Mouse (Mus musculus) ES-Bruce4 (cell line): Measurements from ENCODE around the gene Znrd1as. TPM values are rescaled to one million over a fixed set of nuclear protein-coding genes. Genes with fewer than 3 reads are reported as not detected.
A peak's percentile ranks its signal among the peaks of the same experiment; 100 is the strongest.
"Not testable (repeated sequence)": the region's sequence is repeated elsewhere in the genome, so short reads cannot be mapped to it uniquely, and the experiment has no call there.

Experiments used
- H3K27ac ChIP-seq: 2 replicates; pipeline ENCODE4 v1.5.1; 2012; ENCODE audit warnings: low read length, inconsistent platforms; ENCODE audit not compliant: insufficient read depth
- H3K27me3 ChIP-seq: 2 replicates; pipeline ENCODE4 v1.6.1; 2012; ENCODE audit warnings: mild to moderate bottlenecking, low read length, inconsistent platforms; ENCODE audit not compliant: control insufficient read depth, poor library complexity, insufficient read depth, severe bottlenecking
- H3K36me3 ChIP-seq: 2 replicates; pipeline ENCODE4 v1.6.1; 2012; ENCODE audit warnings: inconsistent platforms, mild to moderate bottlenecking, low read length, moderate library complexity; ENCODE audit not compliant: control insufficient read depth, poor library complexity, insufficient read depth, severe bottlenecking
- H3K4me1 ChIP-seq: one replicate; pipeline ENCODE4 v1.8.1; 2011; ENCODE audit warnings: low read length; ENCODE audit not compliant: control insufficient read depth, insufficient read depth
- H3K4me3 ChIP-seq: 2 replicates; pipeline ENCODE4 v1.5.1; 2011; ENCODE audit warnings: low read depth, mild to moderate bottlenecking, low read length
- H3K9ac ChIP-seq: 2 replicates; pipeline ENCODE4 v1.6.1; 2012; ENCODE audit warnings: low read depth, mild to moderate bottlenecking, inconsistent platforms; ENCODE audit not compliant: poor library complexity, severe bottlenecking
- H3K9me3 ChIP-seq: replicated peaks from 2 replicates; pipeline ENCODE4 v1.6.1; 2012; ENCODE audit warnings: mild to moderate bottlenecking, low read length, inconsistent platforms; ENCODE audit not compliant: control insufficient read depth, poor library complexity, insufficient read depth, severe bottlenecking
- CTCF ChIP-seq: IDR thresholded peaks from one replicate; pipeline ENCODE4 v1.8.1; 2011; ENCODE audit warnings: low read depth, low read length
- EP300 ChIP-seq: IDR thresholded peaks from 2 replicates; pipeline ENCODE4 v1.6.1; 2011; ENCODE audit warnings: low read depth, low read length; ENCODE audit not compliant: insufficient read depth
- POLR2A ChIP-seq: IDR thresholded peaks from one replicate; pipeline ENCODE4 v1.8.1; 2011; ENCODE audit warnings: low read length; ENCODE audit not compliant: insufficient read depth
- polyA plus RNA-seq: library from polyadenylated mRNA; stranded (reverse); fragments of >200 nt; gene quantifications from 2 replicates; pipeline ENCODE4 v1.2.4, GENCODE M21; 2011; ENCODE audit warnings: low read depth; ENCODE audit not compliant: missing spikeins, insufficient read depth, insufficient read length

The Znrd1as gene
- polyA plus RNA-seq, 1 experiment, result 30.5 TPM

- Histone ChIP-seq H3K9ac (peak overlapping the region; percentile 60), H3K36me3 (no peaks in the 10 kb centered on the region), H3K27me3 (no peaks in the 10 kb centered on the region), H3K27ac (peak overlapping the region; percentile 64), H3K4me1 (peaks cover 5% of the 10 kb centered on the region), H3K9me3 (no peaks in the 10 kb centered on the region), H3K4me3 (peak overlapping the region; percentile 76)
- TF ChIP-seq CTCF (no peak), POLR2A (no peak), EP300 (no peak)
Observed at GRCm38 (mm10) chr17:36988475-36988874, 30.1 kb downstream of the Znrd1as start.

DNA sequence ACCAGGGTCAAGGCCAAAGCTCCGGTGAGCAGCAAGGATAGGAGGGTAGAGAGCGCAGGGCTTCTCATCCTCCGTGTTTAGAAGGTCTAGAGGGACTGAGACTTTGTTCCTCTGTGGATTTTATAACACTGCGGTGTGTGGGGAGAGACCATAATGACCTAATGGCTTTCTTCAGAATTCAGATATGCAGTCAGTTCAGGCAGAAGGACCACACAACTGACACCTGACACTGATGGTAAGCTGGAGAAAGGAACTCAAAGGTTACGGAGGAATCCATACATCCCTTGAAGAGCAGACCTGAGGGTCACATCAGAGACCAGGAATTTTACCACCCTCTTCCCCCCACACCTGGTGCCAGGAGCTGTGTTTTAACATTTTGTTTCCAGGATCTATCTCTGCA lies 31.0 kb downstream of the Znrd1as start, which contains the start of gene H2-M5:
Gene H2-M5, minus strand, starts transcription at position 101 of the 400 bp plus-strand sequence.
- peak within 1 kb of the TSS; percentile 60 for H3K9ac ChIP-seq
- H3K9me3 ChIP-seq, result no peaks in the 10 kb centered on the region
- no peak for TF ChIP-seq CTCF
- no peak for TF ChIP-seq POLR2A
- peaks cover 5% of the 10 kb centered on the region for H3K4me1 ChIP-seq
- H3K36me3 ChIP-seq, result no peaks in the 10 kb centered on the region
- peak within 1 kb of the TSS; percentile 64 for H3K27ac ChIP-seq
- H3K27me3 ChIP-seq, result no peaks in the 10 kb centered on the region
- peak within 1 kb of the TSS; percentile 76 for H3K4me3 ChIP-seq

GRCm38 (mm10) chr17:36990630-36991029 lies 32.2 kb downstream of the Znrd1as start:
- peak overlapping the region; percentile 26; the same call in 1 of the 2 replicates for H3K27ac ChIP-seq
- H3K4me3 ChIP-seq, H3K4me1 ChIP-seq, H3K9me3 ChIP-seq, H3K9ac ChIP-seq, H3K27me3 ChIP-seq, H3K36me3 ChIP-seq: not testable (repeated sequence)

DNA sequence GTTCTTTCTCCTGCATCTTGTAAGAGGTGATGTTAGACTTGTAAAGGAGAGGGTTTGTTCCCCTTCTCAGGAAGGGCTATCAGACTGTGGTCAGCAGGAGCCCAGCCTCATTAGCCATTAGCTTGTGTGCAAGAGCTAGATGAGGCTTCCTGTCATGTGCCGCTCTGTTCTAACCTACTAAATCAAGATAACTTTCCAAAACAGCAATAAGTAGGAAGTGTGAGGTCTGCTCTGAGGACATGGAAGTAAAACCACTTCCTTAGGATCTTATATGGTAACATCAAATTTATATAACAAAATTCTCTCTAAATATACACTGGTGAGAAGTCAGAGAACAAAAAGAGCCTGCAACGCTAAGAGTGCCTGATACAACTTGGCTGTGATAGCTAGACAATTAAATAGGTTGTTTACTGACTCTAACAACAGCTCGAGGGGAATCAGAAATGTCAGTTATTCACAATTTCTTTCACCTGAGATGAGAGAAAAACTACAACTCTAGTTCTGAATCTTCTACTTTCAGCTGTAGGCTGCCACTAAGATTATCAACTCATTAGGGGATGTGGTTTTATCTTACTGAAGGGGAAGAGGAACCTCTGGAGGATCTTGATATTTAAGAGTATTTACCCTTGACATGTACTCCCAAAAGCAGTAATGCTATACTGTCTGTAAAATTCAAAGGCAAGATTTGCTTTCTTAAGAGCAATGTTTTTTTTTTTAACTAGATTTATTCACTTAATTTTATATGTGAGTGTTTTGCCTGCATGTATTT lies 34.1 kb downstream of the Znrd1as start:
- Histone ChIP-seq H3K4me3 (no peak overlapping the region), H3K4me1 (peaks cover 4% of the 10 kb centered on the region), H3K9me3 (no peaks in the 10 kb centered on the region), H3K27me3 (no peaks in the 10 kb centered on the region), H3K9ac (peak overlapping the region; percentile 27; the same call in 1 of the 2 replicates), H3K27ac (peak overlapping the region; percentile 64), H3K36me3 (no peaks in the 10 kb centered on the region)
- TF ChIP-seq EP300 (no peak), POLR2A (no peak), CTCF (no peak)

DNA sequence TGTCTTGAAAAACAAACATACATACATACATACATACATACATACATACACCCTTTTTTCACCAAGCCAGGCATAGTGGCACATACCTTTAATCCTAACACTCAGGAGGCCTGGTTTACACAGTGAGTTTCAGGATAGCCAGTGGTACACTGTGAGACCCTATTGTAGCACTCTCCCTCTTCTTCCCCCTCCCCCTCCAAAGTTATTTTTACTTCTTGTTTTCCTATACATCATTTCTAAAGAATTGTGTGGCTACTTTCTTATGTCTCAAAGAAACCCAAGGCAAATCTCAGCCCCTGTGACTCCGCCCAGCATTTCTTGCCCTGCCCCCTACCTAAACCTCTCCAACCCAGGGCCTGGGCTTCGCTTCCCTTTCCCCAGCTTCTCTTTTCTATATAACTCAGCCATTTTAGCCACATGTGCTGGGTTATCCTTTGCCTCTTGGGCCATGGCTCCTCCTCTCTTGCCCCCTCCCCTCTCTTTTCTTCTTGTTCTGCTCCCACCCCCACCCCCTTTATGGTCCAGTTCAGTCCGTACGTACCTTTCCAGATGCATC lies 35.5 kb downstream of the Znrd1as start:
- peaks cover 4% of the 10 kb centered on the region for H3K4me1 ChIP-seq
- TF ChIP-seq EP300, result no peak
- TF ChIP-seq CTCF, result no peak
- TF ChIP-seq POLR2A, result no peak
- peak overlapping the region; percentile 100 for H3K27ac ChIP-seq
- H3K9me3 ChIP-seq, result no peaks in the 10 kb centered on the region
- peak overlapping the region; percentile 65 for H3K9ac ChIP-seq
- no peaks in the 10 kb centered on the region for H3K27me3 ChIP-seq
- no peak overlapping the region for H3K4me3 ChIP-seq
- H3K36me3 ChIP-seq, result no peaks in the 10 kb centered on the region

GRCm38 (mm10) chr17:36994528-36994927 lies 36.1 kb downstream of the Znrd1as start:
- Histone ChIP-seq H3K9me3 (no peaks in the 10 kb centered on the region), H3K4me1 (peaks cover 4% of the 10 kb centered on the region), H3K27ac (peak overlapping the region; percentile 100), H3K27me3 (no peaks in the 10 kb centered on the region), H3K9ac (peak overlapping the region; percentile 65), H3K36me3 (no peaks in the 10 kb centered on the region), H3K4me3 (no peak overlapping the region)
- TF ChIP-seq CTCF (no peak), POLR2A (no peak), EP300 (no peak)
